7 mouse cellular contexts compared by ENCODE assay signal in genomic region chr17:70527101-70527500, GRCm38 (mm10).
DNase-seq lines count a peak whose midpoint lies in the region; ATAC-seq and TF ChIP-seq lines count a peak whose summit lies in the region.

No protein-coding gene starts in this region.

- WGBS in intestine, embryonic 14.5 days = 23% methylated on average over 9 of the region's 9 CpGs
- 22% methylated on average over 9 of the region's 9 CpGs for WGBS in lung, adult 2 months
- WGBS in stomach, postnatal 0 days = 21% methylated on average over 9 of the region's 9 CpGs

- no peaks in the 10 kb centered on the region for H3K27me3 ChIP-seq in intestine, embryonic 14.5 days (replicated peaks; ENCODE audit: control insufficient read depth, insufficient read depth, low read length)
- H3K27me3 ChIP-seq in stomach, postnatal 0 days (ENCODE audit: control insufficient read depth, insufficient read depth, low read length) = no peaks in the 10 kb centered on the region

- no peak overlapping the region for H3K4me2 ChIP-seq in intestine, embryonic 14.5 days (ENCODE audit: low read length)
- no peak overlapping the region for H3K4me2 ChIP-seq in stomach, postnatal 0 days (replicated peaks; ENCODE audit: low read depth)

- TF ChIP-seq POLR2A in lung, adult 2 months (IDR thresholded peaks at IDR 0.05; ENCODE audit: borderline replicate concordance, extremely low read depth, low read depth, low read length) = no peak

- no peak overlapping the region for H3K9ac ChIP-seq in intestine, embryonic 14.5 days (ENCODE audit: low read length)
- H3K9ac ChIP-seq in stomach, postnatal 0 days (ENCODE audit: low read length) = no peak overlapping the region

- peak; percentile 53; the same call in 1 of the 2 replicates for ATAC-seq in intestine, embryonic 14.5 days (replicated peaks; ENCODE audit: low FRiP score, low TSS enrichment, low read depth)
- peak; percentile 73; the same call in 1 of the 2 replicates for ATAC-seq in stomach, postnatal 0 days (ENCODE audit: low FRiP score, low TSS enrichment)

- DNase-seq in right cerebral cortex, adult 18-20 months = peak; percentile 57
- DNase-seq in right cerebral cortex, postnatal 36 days (ENCODE audit: low spot score in 2 of 2) = no peak
- DNase-seq in adrenal gland, postnatal 14 days = peak; percentile 58
- DNase-seq in embryo, embryonic 11 days = peak; percentile 75
- DNase-seq in intestine, embryonic 14.5 days (ENCODE audit: low spot score) = peak; percentile 58
- DNase-seq in lung, adult 2 months = no peak
- no peak for DNase-seq in stomach, postnatal 0 days (ENCODE audit: low spot score)

- H3K27ac ChIP-seq in intestine, embryonic 14.5 days (ENCODE audit: low read depth) = no peak overlapping the region
- H3K27ac ChIP-seq in stomach, postnatal 0 days (replicated peaks) = no peak overlapping the region

- no peaks in the 10 kb centered on the region for H3K4me1 ChIP-seq in intestine, embryonic 14.5 days (replicated peaks; ENCODE audit: control insufficient read depth, insufficient read depth, low read length)
- H3K4me1 ChIP-seq in lung, adult 2 months (ENCODE audit: control insufficient read depth, insufficient read depth, low read length) = no peaks in the 10 kb centered on the region
- no peaks in the 10 kb centered on the region for H3K4me1 ChIP-seq in stomach, postnatal 0 days (replicated peaks; ENCODE audit: control insufficient read depth, insufficient read depth)

- no peaks in the 10 kb centered on the region for H3K9me3 ChIP-seq in intestine, embryonic 14.5 days (ENCODE audit: control insufficient read depth, low read length)
- no peaks in the 10 kb centered on the region for H3K9me3 ChIP-seq in stomach, postnatal 0 days (ENCODE audit: control insufficient read depth, low read length)

- TF ChIP-seq CTCF in lung, adult 2 months (IDR thresholded peaks at IDR 0.05; ENCODE audit: insufficient read depth, low read length) = peak; percentile 41; the same call in 1 of the 2 replicates
- TF ChIP-seq CTCF in stomach, postnatal 0 days (IDR thresholded peaks at IDR 0.05; ENCODE audit: low read depth) = peak; percentile 87

- no peak for TF ChIP-seq EP300 in stomach, postnatal 0 days (optimal IDR thresholded peaks at IDR 0.05)

- H3K36me3 ChIP-seq in intestine, embryonic 14.5 days (ENCODE audit: control insufficient read depth, insufficient read depth, low read length) = no peaks in the 10 kb centered on the region
- no peaks in the 10 kb centered on the region for H3K36me3 ChIP-seq in stomach, postnatal 0 days (ENCODE audit: control insufficient read depth, insufficient read depth, low read length)

- no peak overlapping the region for H3K4me3 ChIP-seq in intestine, embryonic 14.5 days (ENCODE audit: low read depth, low read length)
- no peak overlapping the region for H3K4me3 ChIP-seq in lung, adult 2 months (replicated peaks; ENCODE audit: extremely low read depth, low read depth, low read length)
- no peak overlapping the region for H3K4me3 ChIP-seq in stomach, postnatal 0 days (ENCODE audit: low read depth, low read length)

Comparison
In these comparisons a context has a peak if more than half of its experiments do, and no peak if none do; other contexts are left out.
1. DNase-seq: peak in right cerebral cortex, adult 18-20 months (single experiment), adrenal gland, postnatal 14 days (single experiment), embryo, embryonic 11 days (single experiment) and intestine, embryonic 14.5 days (single experiment); none in right cerebral cortex, postnatal 36 days (0 of 2), lung, adult 2 months (single experiment) and stomach, postnatal 0 days (single experiment).